Mouse (Mus musculus) embryonic facial prominence, embryonic 11.5 days (tissue): ENCODE measurements at regions not wholly inside any gene's neighbourhood (a gene's known extent, or its start where the extent isn't known, plus 50 kb on each side); places are given as distances from the start of the nearest gene placed in this dataset.

Experiments used
- ATAC-seq: fragments of 200-750 bp; cut with Nextera tagmentation; replicated peaks from 2 replicates; pipeline ENCODE4 v1.8.0; 2017; ENCODE audit warnings: low read depth; ENCODE audit not compliant: insufficient number of reproducible peaks, low FRiP score, low TSS enrichment
- DNase-seq: peaks from one replicate; pipeline ENCODE4 v3.0.0-alpha.2; 2015; ENCODE audit warnings: low spot score
- H3K27ac ChIP-seq: fragments of 300-500 bp; sonication (generic); replicated peaks from 2 replicates; pipeline ENCODE4 v1.5.1; 2014; ENCODE audit warnings: mild to moderate bottlenecking, low read depth, low read length, control low read depth
- H3K27me3 ChIP-seq: fragments of 300-500 bp; sonication (generic); 2 replicates; pipeline ENCODE4 v1.6.1; 2014; ENCODE audit warnings: mild to moderate bottlenecking, low read length, moderate library complexity, mixed read lengths; ENCODE audit not compliant: control insufficient read depth, insufficient read depth
- H3K36me3 ChIP-seq: fragments of 300-500 bp; sonication (generic); replicated peaks from 2 replicates; pipeline ENCODE4 v1.6.1; 2014; ENCODE audit warnings: low read depth, mild to moderate bottlenecking, low read length, moderate library complexity, mixed read lengths; ENCODE audit not compliant: control insufficient read depth, insufficient read depth
- H3K4me1 ChIP-seq: fragments of 300-500 bp; sonication (generic); 2 replicates; pipeline ENCODE4 v1.6.1; 2014; ENCODE audit warnings: low read length, mixed read lengths; ENCODE audit not compliant: control insufficient read depth, insufficient read depth
- H3K4me2 ChIP-seq: fragments of 300-500 bp; sonication (generic); 2 replicates; pipeline ENCODE4 v1.6.1; 2014; ENCODE audit warnings: low read depth, mild to moderate bottlenecking, control low read depth, low read length, moderate library complexity
- H3K4me3 ChIP-seq: fragments of 300-500 bp; sonication (generic); 2 replicates; pipeline ENCODE4 v1.5.1; 2014; ENCODE audit warnings: low read depth, low read length, control low read depth
- H3K9ac ChIP-seq: fragments of 300-500 bp; sonication (generic); replicated peaks from 2 replicates; pipeline ENCODE4 v1.6.1; 2014; ENCODE audit warnings: mild to moderate bottlenecking, control low read depth, low read length
- H3K9me3 ChIP-seq: fragments of 300-500 bp; sonication (generic); replicated peaks from 2 replicates; pipeline ENCODE4 v1.6.1; 2016; ENCODE audit warnings: mild to moderate bottlenecking, low read length, inconsistent platforms, mixed read lengths; ENCODE audit not compliant: control insufficient read depth
- WGBS: fragments of 180-500 bp; shearing (Covaris S2); extraction: QIAGEN DNeasy Blood & Tissue Kit; methylation state at CpG from one replicate; pipeline ENCODE4 v1.1.7; 2014; 5-methylcytosine and 5-hydroxymethylcytosine counted together

GRCm38 (mm10) chr8:76474464-76475208 is 424.6 kb upstream of the Nr3c2 start:
- no peak overlapping the region for H3K4me3 ChIP-seq
- no peaks in the 10 kb centered on the region for H3K9me3 ChIP-seq
- H3K36me3 ChIP-seq: no peaks in the 10 kb centered on the region
- no peak overlapping the region for H3K9ac ChIP-seq
- H3K27ac ChIP-seq: no peak overlapping the region
- WGBS: 83% methylated on average over 5 of the region's 5 CpGs
- H3K4me2 ChIP-seq: no peak overlapping the region
- no peak for DNase-seq
- no peaks in the 10 kb centered on the region for H3K27me3 ChIP-seq
- ATAC-seq: no peak
- H3K4me1 ChIP-seq: no peaks in the 10 kb centered on the region

GRCm38 (mm10) chr8:76478966-76479365 is 420.3 kb upstream of the Nr3c2 start:
- H3K4me1 ChIP-seq: no peaks in the 10 kb centered on the region
- H3K27me3 ChIP-seq: no peaks in the 10 kb centered on the region
- H3K4me3 ChIP-seq: no peak overlapping the region
- ATAC-seq (no peak), DNase-seq (no peak)
- H3K4me2 ChIP-seq: no peak overlapping the region
- H3K27ac ChIP-seq: no peak overlapping the region
- no peaks in the 10 kb centered on the region for H3K36me3 ChIP-seq
- H3K9ac ChIP-seq: no peak overlapping the region
- WGBS: 79% methylated on average over 4 of the region's 4 CpGs
- no peaks in the 10 kb centered on the region for H3K9me3 ChIP-seq

GRCm38 (mm10) chr8:76503621-76504020 is 395.6 kb upstream of the Nr3c2 start:
- no peaks in the 10 kb centered on the region for H3K4me1 ChIP-seq
- H3K4me3 ChIP-seq: no peak overlapping the region
- no peaks in the 10 kb centered on the region for H3K27me3 ChIP-seq
- H3K36me3 ChIP-seq: no peaks in the 10 kb centered on the region
- H3K4me2 ChIP-seq: no peak overlapping the region
- no peak overlapping the region for H3K9ac ChIP-seq
- DNase-seq (no peak), ATAC-seq (no peak)
- H3K9me3 ChIP-seq: no peaks in the 10 kb centered on the region
- no peak overlapping the region for H3K27ac ChIP-seq
- 83% methylated on average over 1 of the region's 1 CpGs for WGBS

GRCm38 (mm10) chr8:76507247-76507646 is 392.0 kb upstream of the Nr3c2 start:
- H3K27me3 ChIP-seq: no peaks in the 10 kb centered on the region
- H3K9ac ChIP-seq: no peak overlapping the region
- ATAC-seq (no peak), DNase-seq (no peak)
- no peak overlapping the region for H3K27ac ChIP-seq
- no peaks in the 10 kb centered on the region for H3K9me3 ChIP-seq
- no peaks in the 10 kb centered on the region for H3K36me3 ChIP-seq
- H3K4me1 ChIP-seq: no peaks in the 10 kb centered on the region
- H3K4me3 ChIP-seq: no peak overlapping the region
- 76% methylated on average over 3 of the region's 3 CpGs for WGBS
- H3K4me2 ChIP-seq: no peak overlapping the region

- Histone ChIP-seq H3K27ac (no peak overlapping the region), H3K9me3 (no peaks in the 10 kb centered on the region), H3K4me3 (no peak overlapping the region), H3K4me1 (no peaks in the 10 kb centered on the region), H3K9ac (no peak overlapping the region), H3K27me3 (no peaks in the 10 kb centered on the region), H3K4me2 (no peak overlapping the region), H3K36me3 (no peaks in the 10 kb centered on the region)
- DNase-seq (no peak), ATAC-seq (no peak)
These were observed 390.0 kb upstream of the Nr3c2 start for GRCm38 (mm10) chr8:76509201-76509600.

GRCm38 (mm10) chr8:76514132-76514531 is 385.1 kb upstream of the Nr3c2 start:
- H3K27ac ChIP-seq: no peak overlapping the region
- no peaks in the 10 kb centered on the region for H3K9me3 ChIP-seq
- no peak overlapping the region for H3K4me3 ChIP-seq
- ATAC-seq (no peak), DNase-seq (no peak)
- H3K27me3 ChIP-seq: no peaks in the 10 kb centered on the region
- H3K36me3 ChIP-seq: no peaks in the 10 kb centered on the region
- H3K4me1 ChIP-seq: no peaks in the 10 kb centered on the region
- H3K9ac ChIP-seq: no peak overlapping the region
- no peak overlapping the region for H3K4me2 ChIP-seq
- WGBS: 87% methylated on average over 1 of the region's 1 CpGs

- no peak overlapping the region for H3K4me3 ChIP-seq
- H3K9me3 ChIP-seq: no peaks in the 10 kb centered on the region
- no peaks in the 10 kb centered on the region for H3K27me3 ChIP-seq
- H3K27ac ChIP-seq: no peak overlapping the region
- no peaks in the 10 kb centered on the region for H3K4me1 ChIP-seq
- no peak overlapping the region for H3K9ac ChIP-seq
- WGBS: 81% methylated on average over 3 of the region's 3 CpGs
- no peaks in the 10 kb centered on the region for H3K36me3 ChIP-seq
- no peak overlapping the region for H3K4me2 ChIP-seq
- ATAC-seq (no peak), DNase-seq (no peak)
These were observed 360.3 kb upstream of the Nr3c2 start for GRCm38 (mm10) chr8:76538806-76539480.

- Histone ChIP-seq H3K4me3 (no peak overlapping the region), H3K27me3 (no peaks in the 10 kb centered on the region), H3K36me3 (no peaks in the 10 kb centered on the region), H3K9me3 (no peaks in the 10 kb centered on the region), H3K27ac (no peak overlapping the region), H3K9ac (no peak overlapping the region), H3K4me2 (no peak overlapping the region), H3K4me1 (no peaks in the 10 kb centered on the region)
- WGBS: 82% methylated on average over 4 of the region's 4 CpGs
- DNase-seq: no peak
- no peak for ATAC-seq
These were observed 359.6 kb upstream of the Nr3c2 start for GRCm38 (mm10) chr8:76539638-76540037.
